Mouse (Mus musculus): Measurements from ENCODE around the gene Yy1. TPM values are rescaled to one million over a fixed set of nuclear protein-coding genes. Genes with fewer than 3 reads are reported as not detected.

Yy1 gene
- total RNA-seq, 4 experiments from 2014 or later = 65.4 to 76.7 (median 70.7) TPM

GRCm38 (mm10) chr12:108857589-108858184, 64.9 kb downstream of the Yy1 start:
- DNase-seq = no peak

GRCm38 (mm10) chr12:108858486-108858885, 65.7 kb downstream of the Yy1 start:
- no peak for DNase-seq

GRCm38 (mm10) chr12:108865007-108865494, 72.3 kb downstream of the Yy1 start:
- no peak for DNase-seq

GRCm38 (mm10) chr12:108869575-108869974, 76.8 kb downstream of the Yy1 start:
- DNase-seq = no peak

Small RNA genes within 50 kb of the gene (microRNA-seq; reads per million reads assigned to microRNA genes)
- gene Mir345 = 29.6 to 88.0 reads per million in 2 experiments

Other genes with a start within 250 kb of the Yy1 start
- 10 to 100 TPM; 45.4 to 65.2 (median 50.3) TPM for gene Evl, start 238.3 kb upstream of the Yy1 start, total RNA-seq (2022)
- not detected for gene Degs2, start 90.7 kb upstream of the Yy1 start, total RNA-seq (2022)
- gene Slc25a29, start 42.9 kb downstream of the Yy1 start, total RNA-seq (2022) = 10 to 100 TPM; 19.8 to 29.4 (median 23.8) TPM
- 10 to 100 TPM; 10.2 to 14.0 (median 12.2) TPM for gene Slc25a47, start 43.1 kb downstream of the Yy1 start, total RNA-seq (2022)
- gene Wdr25, start 100.7 kb downstream of the Yy1 start, total RNA-seq (2022) = 1 to 10 TPM; 8.1 to 9.6 (median 8.4) TPM
- gene Wars, start 101.2 kb downstream of the Yy1 start, total RNA-seq (2022) = 10 to 100 TPM; 63.1 to 70.0 (median 66.8) TPM